Mouse (Mus musculus): ENCODE results near the gene Utp4. TPM values are rescaled to one million over a fixed set of nuclear protein-coding genes. Genes with fewer than 3 reads are reported as not detected.

The Utp4 gene
- polyA plus RNA-seq, 1 experiment from 2014 or later: 91.4 TPM

DNA sequence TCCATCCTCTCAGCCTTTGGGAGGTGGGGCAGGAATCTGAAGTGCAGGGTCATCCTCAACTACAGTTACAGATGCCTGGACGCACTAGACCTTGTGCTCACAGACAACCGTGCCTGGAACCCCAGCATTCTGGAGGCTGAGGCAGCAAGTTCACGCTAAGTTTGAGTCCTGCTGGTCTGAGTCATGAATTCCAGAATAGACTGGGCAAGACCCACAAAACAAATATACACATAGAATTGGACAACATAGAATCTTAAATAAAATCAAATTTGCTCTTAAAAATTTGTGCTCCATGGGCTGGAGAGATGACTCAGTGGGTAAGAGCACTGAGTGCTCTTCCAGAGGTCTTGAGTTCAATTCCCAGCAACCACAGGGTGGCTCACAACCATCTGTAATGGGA lies 63.6 kb downstream of the Utp4 start:
- 86% methylated on average over 3 of the region's 3 CpGs for WGBS
- H3K4me3 ChIP-seq (ENCODE audit: low read length): no peak overlapping the region
- H3K36me3 ChIP-seq (ENCODE audit: insufficient read depth, low read length): no peaks in the 10 kb centered on the region
- no peak overlapping the region for H3K9ac ChIP-seq (replicated peaks; ENCODE audit: low read length)
- no peak overlapping the region for H3K4me2 ChIP-seq (replicated peaks; ENCODE audit: low read depth, low read length)
- no peaks in the 10 kb centered on the region for H3K9me3 ChIP-seq (ENCODE audit: low read length)
- no peaks in the 10 kb centered on the region for H3K27me3 ChIP-seq (ENCODE audit: insufficient read depth, low read length)
- no peak for ATAC-seq (ENCODE audit: low FRiP score, low TSS enrichment)
- no peak overlapping the region for H3K27ac ChIP-seq (ENCODE audit: low read length)
- H3K4me1 ChIP-seq (ENCODE audit: insufficient read depth, low read length): no peaks in the 10 kb centered on the region

DNA sequence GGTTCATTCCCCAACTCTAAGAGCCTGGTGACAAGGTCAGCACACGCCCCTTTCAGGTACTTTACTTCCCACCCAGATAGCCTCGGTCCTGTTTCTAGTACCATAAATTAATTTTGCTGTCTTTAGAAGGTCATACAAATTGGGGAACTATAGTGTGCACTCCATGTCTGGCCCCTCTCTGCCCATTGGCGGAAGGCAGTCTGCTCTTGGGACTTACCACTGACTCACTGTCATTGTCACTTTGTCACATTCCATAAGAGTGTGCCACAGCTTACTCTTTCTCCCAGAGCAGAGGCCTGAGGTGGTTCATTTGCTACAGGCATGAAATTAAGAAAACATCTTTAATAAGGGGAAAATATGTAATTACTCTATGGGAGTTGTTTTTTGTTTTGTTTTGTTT lies 64.8 kb downstream of the Utp4 start:
- WGBS: 80% methylated on average over 3 of the region's 3 CpGs
- H3K4me1 ChIP-seq (ENCODE audit: insufficient read depth, low read length): no peaks in the 10 kb centered on the region

DNA sequence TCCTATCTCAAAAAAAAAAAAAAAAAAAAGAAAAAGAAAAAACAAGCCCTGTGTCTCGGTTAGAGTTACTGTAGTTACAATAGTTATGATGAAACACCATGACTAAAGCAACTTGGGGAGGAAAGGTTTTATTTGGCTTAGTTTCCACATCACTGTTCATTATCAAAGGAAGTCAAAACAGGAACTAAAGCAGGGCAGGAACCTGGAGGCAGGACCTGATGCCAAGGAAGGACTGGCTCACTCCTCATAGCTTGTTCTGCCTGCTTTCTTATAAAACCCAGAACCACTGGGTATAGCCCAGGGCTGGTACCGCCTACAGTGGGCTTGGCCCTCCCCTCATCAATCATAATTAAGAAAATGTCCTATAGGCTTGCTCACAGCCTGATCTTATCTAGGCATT lies 66.2 kb downstream of the Utp4 start:
- Histone ChIP-seq H3K36me3 (ENCODE audit: insufficient read depth, low read length) (no peaks in the 10 kb centered on the region), H3K4me1 (ENCODE audit: insufficient read depth, low read length) (no peaks in the 10 kb centered on the region), H3K9ac (replicated peaks; ENCODE audit: low read length) (no peak overlapping the region), H3K4me3 (ENCODE audit: low read length) (no peak overlapping the region), H3K27ac (ENCODE audit: low read length) (no peak overlapping the region), H3K4me2 (replicated peaks; ENCODE audit: low read depth, low read length) (no peak overlapping the region), H3K9me3 (ENCODE audit: low read length) (no peaks in the 10 kb centered on the region), H3K27me3 (ENCODE audit: insufficient read depth, low read length) (no peaks in the 10 kb centered on the region)
- ATAC-seq (ENCODE audit: low FRiP score, low TSS enrichment): no peak
- 84% methylated on average over 2 of the region's 2 CpGs for WGBS

More for the DNA sequence above, 64.8 kb downstream of the Utp4 start:
- Histone ChIP-seq H3K9ac (replicated peaks; ENCODE audit: low read length) (no peak overlapping the region), H3K9me3 (ENCODE audit: low read length) (no peaks in the 10 kb centered on the region), H3K4me2 (replicated peaks; ENCODE audit: low read depth, low read length) (no peak overlapping the region), H3K4me3 (ENCODE audit: low read length) (no peak overlapping the region), H3K36me3 (ENCODE audit: insufficient read depth, low read length) (no peaks in the 10 kb centered on the region), H3K27me3 (ENCODE audit: insufficient read depth, low read length) (no peaks in the 10 kb centered on the region), H3K27ac (ENCODE audit: low read length) (no peak overlapping the region)
- no peak for ATAC-seq (ENCODE audit: low FRiP score, low TSS enrichment)

DNA sequence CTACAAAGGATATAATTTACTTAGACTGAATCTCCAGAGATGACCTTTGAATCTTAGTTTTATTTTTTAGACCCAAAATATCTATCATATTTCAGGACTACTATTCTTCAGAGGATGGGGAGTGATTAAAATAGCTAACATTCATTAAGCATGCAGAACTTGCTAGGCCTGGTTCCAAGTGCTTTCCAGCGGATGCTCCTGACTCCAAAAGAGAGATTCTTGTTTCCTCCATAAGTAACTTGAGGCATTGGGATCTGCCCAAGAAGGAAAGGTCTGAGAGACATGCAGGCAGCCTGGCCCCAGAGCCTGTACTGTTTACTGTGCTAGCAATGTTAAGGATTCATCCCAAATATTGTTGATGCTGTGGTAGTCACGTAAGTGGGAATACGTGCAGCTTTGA lies 68.9 kb downstream of the Utp4 start:
- 80% methylated on average over 3 of the region's 3 CpGs for WGBS
- H3K4me3 ChIP-seq (ENCODE audit: low read length): no peak overlapping the region

DNA sequence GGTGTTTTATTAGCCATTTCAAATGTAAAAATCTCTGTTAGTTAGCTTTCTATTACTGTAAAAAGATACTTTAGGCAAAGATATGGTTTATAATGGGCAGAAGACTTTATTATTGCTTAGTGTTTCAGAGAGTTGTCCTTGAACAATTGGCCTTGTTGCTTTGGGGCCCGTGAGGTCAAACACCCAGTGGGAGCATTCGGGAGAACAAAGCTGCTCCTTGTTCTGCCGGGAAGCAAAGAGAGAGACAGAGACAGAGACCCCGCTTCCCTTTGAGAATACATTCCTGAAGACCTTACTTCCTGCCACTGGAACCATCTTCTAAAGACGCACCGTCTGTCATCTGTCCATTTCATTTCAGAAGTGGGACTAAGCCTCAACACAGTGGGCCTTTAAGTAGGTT lies 69.9 kb downstream of the Utp4 start:
- ATAC-seq (ENCODE audit: low FRiP score, low TSS enrichment): no peak
- no peaks in the 10 kb centered on the region for H3K9me3 ChIP-seq (ENCODE audit: low read length)
- H3K27me3 ChIP-seq (ENCODE audit: insufficient read depth, low read length): no peaks in the 10 kb centered on the region
- H3K9ac ChIP-seq (replicated peaks; ENCODE audit: low read length): no peak overlapping the region
- H3K4me2 ChIP-seq (replicated peaks; ENCODE audit: low read depth, low read length): no peak overlapping the region
- no peaks in the 10 kb centered on the region for H3K36me3 ChIP-seq (ENCODE audit: insufficient read depth, low read length)
- no peak overlapping the region for H3K27ac ChIP-seq (ENCODE audit: low read length)
- H3K4me3 ChIP-seq (ENCODE audit: low read length): no peak overlapping the region
- WGBS: 73% methylated on average over 6 of the region's 6 CpGs
- H3K4me1 ChIP-seq (ENCODE audit: insufficient read depth, low read length): no peaks in the 10 kb centered on the region

More for the DNA sequence above, 68.9 kb downstream of the Utp4 start:
- no peak for ATAC-seq (ENCODE audit: low FRiP score, low TSS enrichment)
- Histone ChIP-seq H3K9ac (replicated peaks; ENCODE audit: low read length) (no peak overlapping the region), H3K4me1 (ENCODE audit: insufficient read depth, low read length) (no peaks in the 10 kb centered on the region), H3K36me3 (ENCODE audit: insufficient read depth, low read length) (no peaks in the 10 kb centered on the region), H3K27me3 (ENCODE audit: insufficient read depth, low read length) (no peaks in the 10 kb centered on the region), H3K4me2 (replicated peaks; ENCODE audit: low read depth, low read length) (no peak overlapping the region), H3K27ac (ENCODE audit: low read length) (no peak overlapping the region), H3K9me3 (ENCODE audit: low read length) (no peaks in the 10 kb centered on the region)

DNA sequence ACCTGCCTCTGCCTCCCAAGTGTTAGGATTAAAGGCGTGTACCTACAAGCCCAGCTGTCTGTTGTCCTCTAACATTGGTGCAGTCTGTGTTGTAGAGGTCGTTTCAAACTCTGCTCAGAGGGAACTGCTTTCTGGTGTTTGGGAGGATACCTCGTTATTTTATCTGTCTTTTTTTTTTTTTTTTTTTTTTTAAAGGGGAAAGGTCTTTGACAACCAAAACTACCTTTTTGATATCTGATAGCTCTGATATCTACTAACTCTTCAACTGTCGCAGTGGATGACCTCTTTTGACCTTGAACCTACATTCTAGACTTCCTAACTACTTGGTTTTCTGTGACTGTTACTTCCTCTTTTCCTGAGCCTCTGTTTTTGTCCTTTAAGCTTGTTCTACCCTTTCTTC lies 71.1 kb downstream of the Utp4 start:
- no peak for ATAC-seq (ENCODE audit: low FRiP score, low TSS enrichment)
- 50% methylated on average over 4 of the region's 4 CpGs for WGBS
- Histone ChIP-seq H3K4me3 (ENCODE audit: low read length) (no peak overlapping the region), H3K4me1 (ENCODE audit: insufficient read depth, low read length) (no peaks in the 10 kb centered on the region), H3K27me3 (ENCODE audit: insufficient read depth, low read length) (no peaks in the 10 kb centered on the region), H3K4me2 (replicated peaks; ENCODE audit: low read depth, low read length) (no peak overlapping the region), H3K9me3 (ENCODE audit: low read length) (no peaks in the 10 kb centered on the region), H3K36me3 (ENCODE audit: insufficient read depth, low read length) (no peaks in the 10 kb centered on the region), H3K9ac (replicated peaks; ENCODE audit: low read length) (no peak overlapping the region), H3K27ac (ENCODE audit: low read length) (no peak overlapping the region)

DNA sequence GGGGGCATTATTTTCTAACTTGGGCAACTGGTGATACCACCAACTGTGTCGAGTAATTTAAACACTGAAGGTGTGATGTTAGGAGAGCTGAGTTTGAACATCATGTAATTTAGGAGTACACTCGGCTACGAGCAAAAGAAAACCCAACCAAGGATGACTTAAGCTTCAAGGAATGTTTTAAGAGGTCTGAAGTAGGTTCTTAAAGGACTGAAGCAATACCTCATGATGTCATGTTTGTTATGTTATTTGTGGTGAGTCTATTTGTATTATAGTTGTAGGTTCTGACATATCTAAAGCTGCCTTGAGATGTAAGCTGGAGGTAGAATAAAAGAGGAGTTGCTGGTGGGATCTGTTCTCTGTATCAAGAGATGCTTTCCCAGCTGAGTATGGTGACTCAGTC lies 76.5 kb downstream of the Utp4 start:
- H3K4me2 ChIP-seq (replicated peaks; ENCODE audit: low read depth, low read length): no peak overlapping the region
- 62% methylated on average over 3 of the region's 3 CpGs for WGBS
- no peak overlapping the region for H3K9ac ChIP-seq (replicated peaks; ENCODE audit: low read length)
- H3K27ac ChIP-seq (ENCODE audit: low read length): no peak overlapping the region
- 0 out of 2 replicates have a peak, but pooled peaks cover 3% of the 10 kb centered on the region for H3K4me1 ChIP-seq (ENCODE audit: insufficient read depth, low read length)
- H3K9me3 ChIP-seq (ENCODE audit: low read length): no peaks in the 10 kb centered on the region
- H3K27me3 ChIP-seq (ENCODE audit: insufficient read depth, low read length): no peaks in the 10 kb centered on the region
- H3K4me3 ChIP-seq (ENCODE audit: low read length): no peak overlapping the region
- ATAC-seq (ENCODE audit: low FRiP score, low TSS enrichment): no peak
- no peaks in the 10 kb centered on the region for H3K36me3 ChIP-seq (ENCODE audit: insufficient read depth, low read length)

DNA sequence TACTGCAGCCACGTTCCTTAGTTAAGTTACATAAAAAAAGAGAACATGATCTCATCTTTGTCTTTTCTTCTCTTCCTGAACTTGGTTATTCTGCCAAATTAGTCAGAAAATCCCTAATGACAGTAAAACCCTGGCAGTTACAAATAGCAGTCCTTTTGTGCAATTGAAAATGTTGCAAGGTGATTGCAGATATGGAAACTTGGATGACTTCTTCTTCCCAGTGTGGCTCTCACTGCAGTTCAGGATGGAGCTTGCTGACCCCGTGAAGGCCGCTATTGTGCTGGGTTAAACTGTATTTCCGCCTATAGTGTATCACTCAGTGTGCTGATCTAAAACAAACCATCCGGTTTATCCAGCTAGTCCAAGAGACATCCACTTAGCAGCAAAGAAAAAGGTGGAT lies 78.5 kb downstream of the Utp4 start:
- whole genome bisulfite sequencing: 65% methylated on average over 5 of the region's 5 CpGs
- no peak for ATAC-seq (ENCODE audit: low FRiP score, low TSS enrichment)
- Histone ChIP-seq H3K9ac (replicated peaks; ENCODE audit: low read length) (no peak overlapping the region), H3K4me2 (replicated peaks; ENCODE audit: low read depth, low read length) (no peak overlapping the region), H3K27ac (ENCODE audit: low read length) (no peak overlapping the region), H3K4me1 (ENCODE audit: insufficient read depth, low read length) (0 out of 2 replicates have a peak, but pooled peaks cover 3% of the 10 kb centered on the region), H3K27me3 (ENCODE audit: insufficient read depth, low read length) (no peaks in the 10 kb centered on the region), H3K36me3 (ENCODE audit: insufficient read depth, low read length) (no peaks in the 10 kb centered on the region), H3K4me3 (ENCODE audit: low read length) (no peak overlapping the region), H3K9me3 (ENCODE audit: low read length) (no peaks in the 10 kb centered on the region)

Other genes starting within 250 kb of the Utp4 start
- gene Tango6, start 210.6 kb upstream of the Utp4 start, polyA plus RNA-seq (2015; fragmentation: Nextera tagmentation; extraction: Ambion mirVana): 13.3 and 14.7 TPM in 2 replicates
- gene Has3, start 23.4 kb upstream of the Utp4 start, polyA plus RNA-seq (2015; fragmentation: Nextera tagmentation; extraction: Ambion mirVana): 1.5 and 1.6 TPM in 2 replicates
- 12.2 and 15.9 TPM in 2 replicates for gene Sntb2, start 42.1 kb downstream of the Utp4 start, polyA plus RNA-seq (2015; fragmentation: Nextera tagmentation; extraction: Ambion mirVana)
- gene Vps4a, start 137.6 kb downstream of the Utp4 start, polyA plus RNA-seq (2015; fragmentation: Nextera tagmentation; extraction: Ambion mirVana): 68.0 and 68.8 TPM in 2 replicates
- 56.0 and 59.8 TPM in 2 replicates for gene Pdf, start 155.0 kb downstream of the Utp4 start, polyA plus RNA-seq (2015; fragmentation: Nextera tagmentation; extraction: Ambion mirVana)
- 35.0 and 35.6 TPM in 2 replicates for gene Cog8, start 163.1 kb downstream of the Utp4 start, polyA plus RNA-seq (2015; fragmentation: Nextera tagmentation; extraction: Ambion mirVana)
- gene Nip7, start 163.2 kb downstream of the Utp4 start, polyA plus RNA-seq (2015; fragmentation: Nextera tagmentation; extraction: Ambion mirVana): 82.5 and 87.3 TPM in 2 replicates
- 25.3 and 27.7 TPM in 2 replicates for gene Tmed6, start 172.0 kb downstream of the Utp4 start, polyA plus RNA-seq (2015; fragmentation: Nextera tagmentation; extraction: Ambion mirVana)
- gene Terf2, start 202.9 kb downstream of the Utp4 start, polyA plus RNA-seq (2015; fragmentation: Nextera tagmentation; extraction: Ambion mirVana): 14.8 and 18.2 TPM in 2 replicates